Mouse (Mus musculus): ENCODE results near the gene Mtmr4. TPM values are rescaled to one million over a fixed set of nuclear protein-coding genes. Genes with fewer than 3 reads are reported as not detected.

Mtmr4 gene
- total and polyA plus RNA-seq, 3 experiments: 7.3 to 20.2 (median 14.3) TPM

- H3K36me3 ChIP-seq (replicated peaks): no peaks in the 10 kb centered on the region
- no peak overlapping the region for H3K4me3 ChIP-seq (ENCODE audit: low read depth, low read length)
- peaks cover 27% of the 10 kb centered on the region for H3K4me1 ChIP-seq (ENCODE audit: insufficient read depth, low read depth, low read length)
- ATAC-seq (ENCODE audit: extremely low read depth, insufficient number of reproducible peaks, low FRiP score, poor library complexity, severe bottlenecking): no peak
- DNase-seq (ENCODE audit: low spot score): no peak
- no peaks in the 10 kb centered on the region for H3K9me3 ChIP-seq (replicated peaks)
- TF ChIP-seq TAL1 (conservative IDR thresholded peaks at IDR 0.05; ENCODE audit: low read depth, low read length) (no peak), POLR2AphosphoS5 (IDR thresholded peaks at IDR 0.05; ENCODE audit: insufficient replicate concordance, low read depth, low read length) (no peak), GATA1 (IDR thresholded peaks at IDR 0.05; ENCODE audit: borderline replicate concordance, low read length) (no peak), CTCF (IDR thresholded peaks at IDR 0.05; ENCODE audit: low read depth, low read length) (no peak), GATA2 (IDR thresholded peaks at IDR 0.05; ENCODE audit: borderline replicate concordance, low read depth, low read length) (no peak)
- H3K27me3 ChIP-seq (ENCODE audit: insufficient read depth, low read length): peaks cover 57% of the 10 kb centered on the region
Observed at GRCm38 (mm10) chr11:87574520-87575180, 17.3 kb upstream of the Mtmr4 start.

- no peaks in the 10 kb centered on the region for H3K9me3 ChIP-seq (replicated peaks)
- H3K4me3 ChIP-seq (ENCODE audit: low read depth, low read length): peak overlapping the region; percentile 73; the same call in 1 of the 2 replicates
- ATAC-seq (ENCODE audit: extremely low read depth, insufficient number of reproducible peaks, low FRiP score, poor library complexity, severe bottlenecking): no peak
- H3K36me3 ChIP-seq (replicated peaks): no peaks in the 10 kb centered on the region
- H3K27me3 ChIP-seq (ENCODE audit: insufficient read depth, low read length): peaks cover 50% of the 10 kb centered on the region
- TF ChIP-seq GATA1 (IDR thresholded peaks at IDR 0.05; ENCODE audit: borderline replicate concordance, low read length): no peak
- TF ChIP-seq TAL1 (conservative IDR thresholded peaks at IDR 0.05; ENCODE audit: low read depth, low read length): no peak
- TF ChIP-seq CTCF (IDR thresholded peaks at IDR 0.05; ENCODE audit: low read depth, low read length): no peak
- TF ChIP-seq POLR2AphosphoS5 (IDR thresholded peaks at IDR 0.05; ENCODE audit: insufficient replicate concordance, low read depth, low read length): no peak
- no peak for TF ChIP-seq GATA2 (IDR thresholded peaks at IDR 0.05; ENCODE audit: borderline replicate concordance, low read depth, low read length)
- no peak for DNase-seq (ENCODE audit: low spot score)
- peaks cover 39% of the 10 kb centered on the region for H3K4me1 ChIP-seq (ENCODE audit: insufficient read depth, low read depth, low read length)
Observed at GRCm38 (mm10) chr11:87577601-87578248, 14.2 kb upstream of the Mtmr4 start.

DNA sequence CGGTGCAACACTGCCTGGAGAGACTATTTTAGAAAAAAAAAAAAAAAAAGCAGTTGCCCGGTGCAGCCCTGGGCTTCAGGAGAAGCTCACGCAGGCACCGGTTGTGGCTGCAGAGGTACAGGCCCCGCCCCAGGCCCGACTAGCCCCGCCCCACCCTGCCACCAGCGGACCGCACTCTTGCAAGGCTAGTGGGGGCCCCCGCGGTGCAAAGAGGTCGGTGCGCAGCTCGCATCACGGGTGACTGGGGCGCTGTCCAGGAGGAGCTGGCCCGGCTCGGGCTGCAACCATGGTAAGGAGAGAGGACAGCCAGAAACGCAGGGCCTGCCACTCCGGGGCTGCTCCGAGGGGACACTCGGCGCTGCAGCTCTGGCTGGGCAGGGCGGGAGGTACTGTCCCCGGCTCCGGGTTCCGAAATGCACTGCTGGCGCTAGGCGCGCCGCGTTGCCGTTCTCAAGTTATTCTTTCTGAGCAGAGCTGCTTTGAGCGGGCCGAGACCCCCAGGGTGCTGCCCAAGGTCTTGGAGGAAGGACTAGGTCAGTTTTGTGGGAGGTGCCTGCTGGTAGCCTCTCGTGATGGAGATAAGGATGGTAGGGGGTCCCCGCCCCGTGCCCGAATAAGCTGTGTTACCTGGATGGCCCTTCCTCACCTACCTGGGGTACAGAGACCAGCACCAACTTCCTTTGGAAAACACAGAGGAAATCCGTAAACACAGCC is 13.6 kb upstream of the Mtmr4 start:
- Histone ChIP-seq H3K27me3 (ENCODE audit: insufficient read depth, low read length) (peaks cover 50% of the 10 kb centered on the region), H3K36me3 (replicated peaks) (no peaks in the 10 kb centered on the region), H3K4me1 (ENCODE audit: insufficient read depth, low read depth, low read length) (peaks cover 45% of the 10 kb centered on the region), H3K9me3 (replicated peaks) (no peaks in the 10 kb centered on the region), H3K4me3 (ENCODE audit: low read depth, low read length) (peak overlapping the region; percentile 73)
- DNase-seq (ENCODE audit: low spot score): peak; percentile 62
- peak; percentile 60 for ATAC-seq (ENCODE audit: extremely low read depth, insufficient number of reproducible peaks, low FRiP score, poor library complexity, severe bottlenecking)
- TF ChIP-seq POLR2AphosphoS5 (IDR thresholded peaks at IDR 0.05; ENCODE audit: insufficient replicate concordance, low read depth, low read length) (no peak), CTCF (IDR thresholded peaks at IDR 0.05; ENCODE audit: low read depth, low read length) (no peak), GATA2 (IDR thresholded peaks at IDR 0.05; ENCODE audit: borderline replicate concordance, low read depth, low read length) (no peak), GATA1 (IDR thresholded peaks at IDR 0.05; ENCODE audit: borderline replicate concordance, low read length) (no peak), TAL1 (conservative IDR thresholded peaks at IDR 0.05; ENCODE audit: low read depth, low read length) (no peak)

DNA sequence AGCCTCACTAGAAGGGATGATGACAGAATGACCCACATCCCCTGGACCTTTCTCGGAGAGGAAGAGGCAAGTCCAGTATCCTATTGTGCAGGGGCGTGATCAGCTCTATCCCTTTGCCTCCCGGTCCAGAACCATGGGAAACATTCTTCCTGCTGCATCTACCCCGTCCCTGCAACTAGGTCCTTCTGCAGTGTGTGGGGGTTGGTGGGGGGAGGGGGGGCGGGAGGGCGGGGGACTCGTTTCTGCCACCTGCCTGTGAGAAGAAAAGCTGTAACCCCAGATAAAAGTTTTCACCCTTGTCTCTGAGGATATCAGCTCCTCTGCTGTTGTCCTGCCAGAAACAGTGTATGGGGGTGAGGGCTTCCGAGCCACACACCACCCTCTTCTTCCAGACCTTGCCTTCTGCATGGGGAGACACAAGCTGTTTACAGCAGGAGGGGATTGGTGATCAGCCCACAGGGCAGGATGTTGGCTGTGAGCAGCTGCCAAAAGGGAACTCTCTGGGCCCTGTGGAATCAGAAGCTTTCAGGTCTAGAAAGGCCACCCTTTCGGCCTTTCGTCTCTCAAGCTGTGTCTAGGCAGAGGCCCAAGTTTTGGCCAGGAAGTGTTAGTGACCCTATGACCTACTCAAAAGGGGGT is 12.9 kb upstream of the Mtmr4 start:
- no peak for TF ChIP-seq GATA1 (IDR thresholded peaks at IDR 0.05; ENCODE audit: borderline replicate concordance, low read length)
- Histone ChIP-seq H3K9me3 (replicated peaks) (no peaks in the 10 kb centered on the region), H3K4me1 (ENCODE audit: insufficient read depth, low read depth, low read length) (peaks cover 45% of the 10 kb centered on the region), H3K36me3 (replicated peaks) (no peaks in the 10 kb centered on the region), H3K27me3 (ENCODE audit: insufficient read depth, low read length) (peaks cover 47% of the 10 kb centered on the region), H3K4me3 (ENCODE audit: low read depth, low read length) (peak overlapping the region; percentile 73)
- peak; percentile 45 for DNase-seq (ENCODE audit: low spot score)
- peak; percentile 45; the same call in 1 of the 2 replicates for ATAC-seq (ENCODE audit: extremely low read depth, insufficient number of reproducible peaks, low FRiP score, poor library complexity, severe bottlenecking)

DNA sequence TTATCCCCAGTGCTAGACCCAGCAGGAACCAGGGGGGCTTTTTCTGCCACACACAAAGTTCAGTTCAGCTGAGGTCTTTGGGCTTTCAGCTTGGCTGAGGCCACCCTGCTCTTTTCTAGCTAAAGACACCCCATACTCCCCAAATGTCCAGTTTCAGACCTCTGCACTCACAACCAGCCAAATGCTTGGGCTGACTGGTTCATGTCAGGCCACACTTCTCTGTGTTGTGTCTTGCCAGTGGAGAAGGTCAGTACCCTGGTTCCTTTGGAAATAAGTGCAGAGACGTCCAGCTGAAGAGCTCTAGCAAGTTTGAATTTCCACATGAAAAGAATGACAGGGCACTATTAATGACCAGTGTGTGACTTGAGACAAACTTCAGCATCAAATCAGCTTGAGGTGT is 12.2 kb upstream of the Mtmr4 start:
- Histone ChIP-seq H3K4me1 (ENCODE audit: insufficient read depth, low read depth, low read length) (peaks cover 45% of the 10 kb centered on the region), H3K9me3 (replicated peaks) (no peaks in the 10 kb centered on the region), H3K36me3 (replicated peaks) (no peaks in the 10 kb centered on the region), H3K27me3 (ENCODE audit: insufficient read depth, low read length) (peaks cover 41% of the 10 kb centered on the region), H3K4me3 (ENCODE audit: low read depth, low read length) (no peak overlapping the region)
- TF ChIP-seq TAL1 (conservative IDR thresholded peaks at IDR 0.05; ENCODE audit: low read depth, low read length): no peak
- TF ChIP-seq GATA2 (IDR thresholded peaks at IDR 0.05; ENCODE audit: borderline replicate concordance, low read depth, low read length): no peak
- no peak for TF ChIP-seq CTCF (IDR thresholded peaks at IDR 0.05; ENCODE audit: low read depth, low read length)
- no peak for TF ChIP-seq POLR2AphosphoS5 (IDR thresholded peaks at IDR 0.05; ENCODE audit: insufficient replicate concordance, low read depth, low read length)
- no peak for TF ChIP-seq GATA1 (IDR thresholded peaks at IDR 0.05; ENCODE audit: borderline replicate concordance, low read length)
- DNase-seq (ENCODE audit: low spot score) (no peak), ATAC-seq (ENCODE audit: extremely low read depth, insufficient number of reproducible peaks, low FRiP score, poor library complexity, severe bottlenecking) (no peak)
